ENCODE assay signal across 25 mouse cellular contexts in genomic region chr19:32634916-32635315, GRCm38 (mm10). TPM values are rescaled to one million over a fixed set of nuclear protein-coding genes. Genes with fewer than 3 reads are reported as not detected.
DNase-seq lines count a peak whose midpoint lies in the region; ATAC-seq lines count a peak whose summit lies in the region.
"Had no signal": no experiment of that assay in that cellular context is flagged by ENCODE, and none has a peak within 500 bp of the region (broad histone marks: within the 10 kb centered on the region; RNA-seq: fewer than 3 reads in every experiment).

No protein-coding gene starts in this region.

- no peak overlapping the region for H3K4me3 ChIP-seq in forebrain, embryonic 10.5 days
- H3K4me3 ChIP-seq in forebrain, embryonic 11.5 days (ENCODE audit: low read depth, low read length), result no peak overlapping the region
- no peak overlapping the region for H3K4me3 ChIP-seq in hindbrain, embryonic 10.5 days
- H3K4me3 ChIP-seq in hindbrain, embryonic 13.5 days, result no peak overlapping the region
- H3K4me3 ChIP-seq: forebrain, embryonic 15.5 days; layer of hippocampus, adult 2 months; left cerebral cortex, adult 2 months; limb, embryonic 13.5 days; lung, embryonic 15.5 days; midbrain, embryonic 12.5 days had no signal

- no peak for DNase-seq in forebrain, embryonic 10.5 days (ENCODE audit: extremely low spot score, low spot score)
- DNase-seq in forebrain, embryonic 11.5 days (ENCODE audit: low spot score), result no peak
- DNase-seq in hindbrain, embryonic 10.5 days (ENCODE audit: low spot score), result no peak
- peak; percentile 19 to 77 for DNase-seq in heart, adult 9 months (ENCODE audit: low spot score in 2 of 2)
- DNase-seq in heart, postnatal 36 days, result peak; percentile 9 to 19
- DNase-seq in cerebellum, adult 8-10 months, result no peak
- DNase-seq: adrenal gland, postnatal 14 days; cerebellum, adult 18-20 months; cerebellum, postnatal 14 days; gastrocnemius, postnatal 10 days; kidney, adult 2 months; kidney, postnatal 36 days; right cerebral cortex, postnatal 14 days; thymus, postnatal 14 days had no signal

- intact Hi-C loops in heart, postnatal 36 days (cut with DNase I), result no loop called here

- peaks cover 23% of the 10 kb centered on the region for H3K4me1 ChIP-seq in forebrain, embryonic 10.5 days
- no peaks in the 10 kb centered on the region for H3K4me1 ChIP-seq in forebrain, embryonic 11.5 days (replicated peaks; ENCODE audit: control insufficient read depth, insufficient read depth, low read length)
- peaks cover 9% of the 10 kb centered on the region; the same call in 1 of the 2 replicates for H3K4me1 ChIP-seq in hindbrain, embryonic 10.5 days (replicated peaks)
- no peaks in the 10 kb centered on the region for H3K4me1 ChIP-seq in hindbrain, embryonic 13.5 days (replicated peaks)
- H3K4me1 ChIP-seq: forebrain, embryonic 15.5 days; limb, embryonic 13.5 days had no signal

- no peak for ATAC-seq in forebrain, embryonic 11.5 days (replicated peaks; ENCODE audit: low FRiP score)
- ATAC-seq in hindbrain, embryonic 13.5 days (ENCODE audit: low FRiP score), result no peak
- no peak for ATAC-seq in monocyte, adult 5-6 weeks (replicated peaks; ENCODE audit: insufficient number of reproducible peaks, low FRiP score, low TSS enrichment, poor library complexity, severe bottlenecking)
- ATAC-seq: forebrain, embryonic 15.5 days; hindbrain, embryonic 16.5 days had no signal

- H3K36me3 ChIP-seq in forebrain, embryonic 10.5 days (replicated peaks), result no peaks in the 10 kb centered on the region
- no peaks in the 10 kb centered on the region for H3K36me3 ChIP-seq in forebrain, embryonic 11.5 days (ENCODE audit: control insufficient read depth, insufficient read depth, low read length)
- no peaks in the 10 kb centered on the region for H3K36me3 ChIP-seq in hindbrain, embryonic 10.5 days
- no peaks in the 10 kb centered on the region for H3K36me3 ChIP-seq in hindbrain, embryonic 13.5 days
- H3K36me3 ChIP-seq: forebrain, embryonic 15.5 days; lung, embryonic 15.5 days; midbrain, embryonic 12.5 days had no signal

- H3K9ac ChIP-seq in forebrain, embryonic 11.5 days (ENCODE audit: low read length), result no peak overlapping the region
- H3K9ac ChIP-seq in hindbrain, embryonic 13.5 days, result no peak overlapping the region
- H3K9ac ChIP-seq: forebrain, embryonic 15.5 days; limb, embryonic 13.5 days; lung, embryonic 15.5 days; midbrain, embryonic 12.5 days had no signal

- peak overlapping the region; percentile 37; the same call in 1 of the 2 replicates for H3K27ac ChIP-seq in forebrain, embryonic 10.5 days
- no peak overlapping the region for H3K27ac ChIP-seq in forebrain, embryonic 11.5 days (ENCODE audit: low read depth, low read length)
- H3K27ac ChIP-seq in hindbrain, embryonic 10.5 days, result 0 out of 2 replicates have a peak overlapping the region, but pooled peaks have one; percentile 35
- no peak overlapping the region for H3K27ac ChIP-seq in hindbrain, embryonic 13.5 days
- H3K27ac ChIP-seq: forebrain, embryonic 15.5 days; layer of hippocampus, adult 2 months; left cerebral cortex, adult 2 months; limb, embryonic 13.5 days; lung, embryonic 15.5 days; midbrain, embryonic 12.5 days had no signal

- 64% methylated on average over 8 of the region's 8 CpGs for WGBS in forebrain, embryonic 10.5 days
- 68% methylated on average over 8 of the region's 8 CpGs for WGBS in forebrain, embryonic 11.5 days
- 58% methylated on average over 8 of the region's 8 CpGs for WGBS in hindbrain, embryonic 10.5 days
- WGBS in hindbrain, embryonic 13.5 days, result 61% methylated on average over 8 of the region's 8 CpGs

- H3K4me2 ChIP-seq in forebrain, embryonic 11.5 days (ENCODE audit: low read depth, low read length, severe bottlenecking), result no peak overlapping the region
- no peak overlapping the region for H3K4me2 ChIP-seq in hindbrain, embryonic 13.5 days
- H3K4me2 ChIP-seq: forebrain, embryonic 15.5 days; limb, embryonic 13.5 days; liver, embryonic 11.5 days; lung, embryonic 15.5 days; midbrain, embryonic 12.5 days had no signal

- H3K27me3 ChIP-seq in forebrain, embryonic 10.5 days (ENCODE audit: poor library complexity, severe bottlenecking), result no peaks in the 10 kb centered on the region
- no peaks in the 10 kb centered on the region for H3K27me3 ChIP-seq in forebrain, embryonic 11.5 days (ENCODE audit: control insufficient read depth, insufficient read depth, low read length)
- no peaks in the 10 kb centered on the region for H3K27me3 ChIP-seq in hindbrain, embryonic 10.5 days (ENCODE audit: insufficient read depth, poor library complexity, severe bottlenecking)
- no peaks in the 10 kb centered on the region for H3K27me3 ChIP-seq in hindbrain, embryonic 13.5 days
- H3K27me3 ChIP-seq: forebrain, embryonic 15.5 days; limb, embryonic 13.5 days; lung, embryonic 15.5 days; midbrain, embryonic 12.5 days had no signal

- H3K9me3 ChIP-seq in forebrain, embryonic 10.5 days, result no peaks in the 10 kb centered on the region
- H3K9me3 ChIP-seq in forebrain, embryonic 11.5 days (ENCODE audit: control insufficient read depth, low read length), result no peaks in the 10 kb centered on the region
- H3K9me3 ChIP-seq in hindbrain, embryonic 10.5 days, result no peaks in the 10 kb centered on the region
- H3K9me3 ChIP-seq in hindbrain, embryonic 13.5 days, result no peaks in the 10 kb centered on the region
- H3K9me3 ChIP-seq: forebrain, embryonic 15.5 days; G1E; limb, embryonic 13.5 days; lung, embryonic 15.5 days; midbrain, embryonic 12.5 days had no signal

RNA-seq across cellular contexts. Expression of gene Papss2, which starts 39.3 kb away (rescaled TPM):
- polyA plus RNA-seq in forebrain, embryonic 10.5 days (2016; fragmentation: Nextera tagmentation; extraction: Ambion mirVana), result 1.4 and 2.5 TPM in 2 replicates
- 1.9 and 2.9 TPM in 2 replicates for polyA plus RNA-seq in forebrain, embryonic 11.5 days (2014; fragmentation: Nextera tagmentation; extraction: Ambion mirVana)
- polyA plus RNA-seq in hindbrain, embryonic 10.5 days (2016; fragmentation: Nextera tagmentation; extraction: Ambion mirVana), result 0.68 and 1.7 TPM in 2 replicates
- 1.1 and 1.2 TPM in 2 replicates for polyA plus RNA-seq in hindbrain, embryonic 13.5 days (2015; fragmentation: Nextera tagmentation; extraction: Ambion mirVana)
- total RNA-seq in heart, postnatal 36 days (2021), result 10 to 100 TPM; 12.9 to 15.2 TPM
- total RNA-seq in monocyte, adult 5-6 weeks (2017), result 0.58 to 2.8 TPM (median 1.4 TPM) in 3 replicates

Comparison
In these comparisons a context has a peak if more than half of its experiments do, and no peak if none do; other contexts are left out.
1. H3K27ac ChIP-seq: peak in forebrain, embryonic 10.5 days (single experiment) and hindbrain, embryonic 10.5 days (single experiment); none in forebrain, embryonic 11.5 days (single experiment) and hindbrain, embryonic 13.5 days (single experiment).
2. DNase-seq: peak in heart, adult 9 months (2 of 2) and heart, postnatal 36 days (2 of 2); none in forebrain, embryonic 10.5 days (single experiment), forebrain, embryonic 11.5 days (single experiment), hindbrain, embryonic 10.5 days (single experiment) and cerebellum, adult 8-10 months (single experiment).